Mouse (Mus musculus) kidney, postnatal 4 days (tissue): ENCODE measurements around the gene Rab37.

ENCODE experiments used
- DNase-seq, 2 experiments: peaks; one replicate each; pipeline ENCODE4 v3.0.0; 2021; ENCODE audit warnings: mixed read lengths in 2 of 2

Rab37 gene

GRCm38 (mm10) chr11:115086213-115086612 lies 5.0 kb upstream of the Rab37 start:
- DNase-seq = no peak

DNA sequence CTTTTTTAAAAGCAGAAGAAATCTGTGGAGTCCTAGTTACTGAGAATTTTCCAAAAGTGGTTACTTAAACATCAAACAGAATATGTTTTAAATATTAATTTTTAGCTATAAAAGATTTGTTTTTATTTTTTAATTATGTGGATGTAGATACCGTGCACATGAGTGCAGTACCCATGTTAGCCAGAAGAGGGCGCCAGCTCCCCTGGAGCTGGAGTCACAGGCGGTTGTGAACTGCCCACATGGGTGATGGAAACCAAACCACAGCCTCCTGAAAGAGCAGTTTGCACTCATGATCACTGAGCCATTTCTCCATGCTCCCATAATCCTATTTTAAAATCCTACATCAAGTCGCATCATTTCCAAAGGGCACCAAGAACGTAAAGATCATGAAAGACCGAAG lies 1.4 kb upstream of the Rab37 start:
- no peak for DNase-seq

- no peak for DNase-seq
Measured at GRCm38 (mm10) chr11:115092140-115092539, 909 bp downstream of the Rab37 start.

DNA sequence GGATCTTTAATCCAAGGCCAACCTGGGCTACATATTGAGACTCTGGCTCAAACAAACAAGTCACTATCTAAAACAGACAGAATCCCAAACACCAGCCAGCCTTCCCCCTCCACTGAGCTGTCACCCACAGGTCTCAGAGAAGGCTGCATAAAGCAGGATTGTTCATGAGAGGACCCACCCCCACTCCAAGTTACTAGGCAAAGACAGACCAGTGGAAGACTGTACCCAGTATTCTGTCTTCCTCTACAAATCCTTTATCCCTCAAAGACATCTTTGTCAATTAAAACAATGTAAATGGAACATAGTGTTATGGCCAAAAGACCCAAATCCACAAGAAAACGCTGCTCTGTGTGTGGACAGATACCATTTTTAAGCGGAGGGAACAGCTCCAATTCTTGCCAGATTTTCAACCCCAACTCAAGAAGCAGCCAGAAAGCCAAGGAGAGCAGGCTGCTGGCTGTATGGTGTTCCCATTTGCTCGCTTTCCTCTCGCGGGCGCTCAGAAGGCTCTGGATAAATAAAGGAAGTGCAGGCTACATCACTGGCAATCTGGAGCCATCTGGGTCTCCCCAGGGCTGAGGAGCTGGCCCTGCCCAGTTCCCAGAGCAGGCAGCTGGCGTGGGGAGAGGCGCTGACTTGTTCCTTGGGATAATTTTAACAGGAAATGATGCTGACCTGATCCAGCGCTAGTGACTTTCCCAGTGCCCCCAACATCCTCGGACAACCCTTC lies 7.1 kb downstream of the Rab37 start:
- DNase-seq = peak in 1 of 2 experiments; percentile 26

- no peak for DNase-seq
Measured at GRCm38 (mm10) chr11:115099241-115099840, 8.1 kb downstream of the Rab37 start.

DNA sequence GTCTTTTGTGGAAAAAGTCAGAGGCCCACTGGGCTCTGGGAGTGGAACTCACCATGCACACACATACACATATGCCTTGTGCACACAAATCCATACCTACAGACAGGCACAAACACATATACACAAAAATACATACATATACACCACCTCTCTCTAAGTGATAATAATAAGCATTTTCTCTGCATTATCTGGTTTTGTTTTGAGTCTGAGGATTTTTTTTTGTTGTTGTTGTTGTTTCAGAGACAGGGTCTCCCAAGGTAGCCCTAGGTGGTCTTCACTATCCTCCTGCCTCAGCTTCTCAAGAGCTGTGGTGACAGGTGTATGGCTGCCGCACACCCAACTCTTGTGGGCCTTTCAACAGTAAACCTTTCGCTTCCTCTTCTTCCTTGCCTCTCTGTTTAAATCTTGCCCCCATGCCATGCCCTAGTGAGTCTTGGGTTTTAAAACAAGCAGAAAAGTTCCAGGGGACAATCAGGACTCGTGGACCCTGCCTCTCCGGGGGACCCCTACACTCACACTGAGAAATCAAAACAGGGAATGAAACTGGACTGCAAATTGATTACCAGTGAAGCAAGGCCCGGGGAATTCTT lies 8.9 kb downstream of the Rab37 start:
- no peak for DNase-seq

DNA sequence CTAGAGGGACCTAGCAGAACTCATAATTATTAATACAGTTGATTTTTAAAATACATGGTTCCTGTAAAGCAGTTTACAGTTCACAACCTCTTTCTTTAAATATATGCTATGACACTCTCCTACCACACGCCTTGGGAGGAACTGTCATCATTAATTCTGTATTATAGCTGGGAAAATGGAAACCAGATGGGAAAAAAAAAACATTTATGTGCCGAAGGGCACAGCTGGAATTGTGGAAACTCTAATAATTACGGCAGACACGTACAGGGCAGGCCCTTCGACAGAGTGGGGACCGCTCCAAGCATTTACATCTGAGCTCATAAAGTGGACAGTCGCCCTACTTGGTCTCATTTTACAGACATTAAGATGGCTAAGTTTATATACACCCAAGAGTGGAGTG lies 9.5 kb downstream of the Rab37 start:
- no peak for DNase-seq

- no peak for DNase-seq
Measured at GRCm38 (mm10) chr11:115101615-115102051, 10.4 kb downstream of the Rab37 start.

DNA sequence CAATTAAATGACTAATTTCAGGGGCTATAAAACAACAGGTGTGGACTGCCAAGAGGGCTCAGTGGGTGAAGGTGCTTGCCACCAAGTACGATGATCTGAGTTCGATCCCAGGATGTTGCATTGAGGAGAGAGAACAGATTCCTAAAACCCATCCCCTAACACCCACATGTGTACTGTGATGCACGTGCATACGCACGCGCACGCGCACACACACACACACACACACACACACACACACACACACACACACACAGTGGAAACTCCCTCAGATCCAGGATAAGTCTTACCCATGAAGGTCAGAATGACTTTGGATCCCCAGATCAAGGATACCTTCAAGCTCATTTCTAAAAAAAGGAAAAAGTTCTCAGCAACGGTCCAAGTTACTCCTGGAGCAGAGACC lies 10.9 kb downstream of the Rab37 start:
- no peak for DNase-seq

- no peak for DNase-seq
Measured at GRCm38 (mm10) chr11:115103470-115104413, 12.5 kb downstream of the Rab37 start.

DNA sequence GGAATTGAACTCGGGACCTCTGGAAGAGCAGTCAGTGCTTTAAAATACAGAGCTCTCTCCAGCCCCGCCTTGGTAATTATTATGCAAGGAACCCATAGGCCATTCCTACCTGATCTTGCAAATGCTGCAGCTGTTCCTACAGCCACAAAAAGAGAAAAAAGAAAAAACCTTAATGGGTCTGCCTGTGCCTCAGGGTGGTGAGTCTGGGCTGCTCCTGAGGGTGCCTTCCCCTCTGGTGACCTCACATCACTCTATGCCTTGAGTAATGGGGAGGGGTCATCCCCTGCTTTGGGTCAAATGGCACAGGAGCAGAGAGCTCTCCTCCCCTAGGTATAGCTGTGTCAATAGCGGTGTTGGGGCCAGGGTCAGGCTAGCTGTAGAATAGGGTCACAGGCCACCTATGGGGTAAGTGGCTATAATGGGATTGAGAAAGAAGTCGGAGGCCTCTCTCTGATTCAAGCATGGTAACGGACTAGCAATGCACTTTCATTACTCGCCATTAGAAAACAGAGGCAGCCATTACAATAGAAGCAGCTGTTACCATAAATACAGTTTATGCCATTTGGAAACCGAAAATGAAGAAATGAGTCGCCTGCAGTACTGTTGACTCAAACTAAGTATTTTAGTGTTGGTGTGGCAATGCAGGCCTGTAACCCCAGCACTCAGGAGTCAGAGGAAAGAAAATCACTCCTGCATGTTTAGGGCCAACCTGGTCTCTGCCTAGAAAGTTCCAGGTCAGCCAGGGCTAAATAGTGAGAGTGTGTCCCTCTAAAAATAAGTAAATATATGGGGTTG lies 13.7 kb downstream of the Rab37 start:
- DNase-seq = no peak

DNA sequence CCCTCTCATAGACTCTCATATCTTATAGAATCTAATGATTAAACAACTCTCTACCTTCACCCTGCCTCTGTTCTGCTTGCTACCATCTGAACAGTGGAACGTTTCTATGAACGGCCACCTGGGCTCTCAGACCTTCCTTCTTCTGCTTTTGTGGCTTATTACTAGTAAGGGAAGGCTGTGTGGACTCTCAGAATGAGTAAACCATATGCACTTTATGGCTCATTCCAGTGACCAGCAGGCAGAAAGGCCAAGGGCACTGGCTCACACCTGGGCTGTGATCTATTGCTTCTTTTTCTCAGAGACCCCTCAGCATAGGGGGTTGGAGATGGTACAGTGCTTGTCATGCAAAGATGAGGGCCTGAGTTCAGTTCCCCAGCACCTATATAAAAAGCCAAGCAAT lies 15.4 kb downstream of the Rab37 start:
- DNase-seq = no peak

DNA sequence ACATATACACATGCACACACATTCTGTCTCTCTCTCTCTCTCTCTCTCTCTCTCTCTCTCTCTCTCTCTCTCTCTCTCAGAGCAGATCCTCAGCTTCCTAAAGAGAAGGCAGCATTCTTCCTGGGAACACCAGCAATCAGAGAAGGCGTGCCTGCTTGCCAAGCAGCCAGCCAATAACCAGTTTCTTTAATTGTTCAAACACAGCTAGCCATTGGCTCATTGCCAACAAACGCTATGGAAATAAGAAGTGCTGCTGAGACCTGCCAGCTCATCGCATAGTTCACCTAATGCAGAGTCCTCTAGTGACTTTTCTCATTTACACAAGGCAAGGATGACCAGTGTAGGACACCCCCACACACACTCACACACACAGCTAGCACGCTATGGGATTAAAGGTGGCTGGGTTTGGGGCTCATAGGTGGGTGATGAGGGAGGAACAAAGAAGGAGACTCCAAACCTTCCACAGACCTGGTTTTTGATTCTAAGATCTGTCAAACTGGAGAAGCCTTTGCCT lies 16.2 kb downstream of the Rab37 start:
- DNase-seq = no peak

- DNase-seq = no peak
Measured at GRCm38 (mm10) chr11:115108176-115108575, 16.9 kb downstream of the Rab37 start.

- no peak for DNase-seq
Measured at GRCm38 (mm10) chr11:115110271-115110670, 19.0 kb downstream of the Rab37 start.

GRCm38 (mm10) chr11:115112196-115112595 lies 21.0 kb downstream of the Rab37 start:
- DNase-seq = no peak

DNA sequence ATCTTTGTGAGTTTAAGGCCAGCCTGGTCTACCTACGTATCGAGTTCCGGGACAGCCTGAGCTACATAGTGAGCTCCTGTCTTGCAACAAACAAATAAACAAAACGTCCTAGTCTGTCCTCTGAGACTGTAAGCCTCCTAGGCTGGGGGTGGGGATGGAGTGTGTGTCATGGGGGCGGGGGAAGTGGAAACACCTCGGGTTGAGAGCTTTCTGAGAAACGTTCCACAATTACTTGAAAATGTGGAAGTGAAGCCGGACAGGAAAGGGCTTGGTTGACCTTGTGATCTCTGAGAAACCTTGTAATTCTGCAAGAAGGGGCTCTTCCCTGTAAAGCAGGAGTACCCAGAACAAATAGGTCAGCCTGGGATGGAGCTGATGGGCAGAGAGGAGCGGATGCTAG lies 28.2 kb downstream of the Rab37 start:
- DNase-seq = no peak

- DNase-seq = no peak
Measured at GRCm38 (mm10) chr11:115128483-115128882, 37.3 kb downstream of the Rab37 start.

DNA sequence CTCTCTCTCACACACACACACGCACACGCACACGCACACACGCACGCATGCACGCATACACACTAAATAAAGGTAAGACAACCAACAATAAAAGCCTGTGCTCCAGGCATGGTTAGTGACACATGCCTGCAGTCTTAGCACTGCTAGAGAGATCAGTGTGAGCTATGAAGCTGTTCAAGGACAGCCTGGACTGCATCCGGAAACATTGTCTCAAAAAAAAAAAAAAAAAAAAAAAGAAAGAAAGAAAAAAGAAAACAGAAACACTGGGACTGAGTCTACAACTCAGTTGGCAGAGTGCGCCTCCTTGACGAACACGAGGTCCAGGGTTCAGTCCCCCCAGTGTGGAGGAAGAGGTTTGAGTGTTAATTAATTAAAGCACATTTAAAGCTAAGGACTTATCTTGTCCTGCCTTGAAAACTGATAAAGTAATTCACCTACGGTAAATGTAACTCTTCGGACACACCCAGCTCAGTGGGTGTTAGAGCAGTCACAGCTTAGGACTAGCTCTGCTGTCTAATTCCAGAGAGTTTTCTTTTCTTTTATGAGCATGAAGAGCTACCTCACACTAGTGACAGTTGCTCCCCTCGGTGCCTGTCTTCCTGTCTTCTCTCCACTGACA lies 38.4 kb downstream of the Rab37 start:
- DNase-seq = no peak

- no peak for DNase-seq
Measured at GRCm38 (mm10) chr11:115131768-115132381, 40.6 kb downstream of the Rab37 start.

- no peak for DNase-seq
Measured at GRCm38 (mm10) chr11:115133800-115134199, 42.6 kb downstream of the Rab37 start, which contains the start of gene Cd300lf. Gene Cd300lf, minus strand, starts transcription at chr11:115133992.
